Mouse (Mus musculus): ENCODE results near the gene Fam234a. TPM values are rescaled to one million over a fixed set of nuclear protein-coding genes. Genes with fewer than 3 reads are reported as not detected.

Fam234a gene
- 5.5 and 6.2 TPM in 2 replicates for total RNA-seq (2014; fragmentation: Nextera tagmentation)
- 4.6 and 5.3 TPM in 2 replicates for total RNA-seq (2017)

DNA sequence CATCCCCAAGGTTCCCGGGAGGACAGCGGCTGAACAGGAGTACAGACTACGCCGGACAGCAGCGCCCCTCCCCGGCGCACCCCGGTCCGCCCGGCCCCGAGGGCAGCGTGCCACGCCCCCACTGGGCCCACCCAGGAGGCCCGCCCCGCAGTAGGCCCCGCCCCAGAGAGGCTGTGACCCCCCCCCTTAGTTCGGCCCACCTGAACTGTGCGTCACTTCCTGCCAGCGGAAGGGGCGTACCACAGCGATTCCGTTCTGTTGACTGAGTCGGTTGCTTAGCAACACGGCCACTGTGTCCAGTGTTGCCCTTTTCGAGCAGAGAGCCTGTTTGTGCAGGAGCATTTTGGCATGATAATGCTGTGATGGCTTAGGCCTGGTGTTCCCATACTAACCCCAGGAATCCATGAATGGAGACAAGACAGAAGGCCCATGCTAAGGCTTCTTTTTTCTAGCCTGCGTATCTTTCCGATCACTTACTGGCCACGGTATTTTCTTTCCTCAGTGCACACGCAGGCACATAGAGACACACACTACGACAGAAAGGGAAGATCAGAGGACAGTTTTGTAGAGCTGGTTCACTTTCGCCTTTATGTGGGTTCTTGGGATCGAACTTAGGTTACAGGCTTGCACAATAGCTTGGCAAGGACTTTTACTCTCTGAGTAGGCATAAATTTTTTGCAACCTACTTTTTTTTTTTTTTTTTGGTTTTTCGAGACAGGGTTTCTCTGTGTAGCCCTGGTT lies at the start of gene Fam234a:
Fam234a (minus strand) TSS at position 142 of the 741 bp plus-strand sequence.
- ATAC-seq (replicated peaks; ENCODE audit: low FRiP score, low TSS enrichment, poor library complexity, severe bottlenecking) = peak; percentile 81

GRCm38 (mm10) chr17:26289475-26289874 lies 45.4 kb upstream of the Fam234a start:
- ATAC-seq (replicated peaks; ENCODE audit: low FRiP score, low TSS enrichment, poor library complexity, severe bottlenecking) = no peak

DNA sequence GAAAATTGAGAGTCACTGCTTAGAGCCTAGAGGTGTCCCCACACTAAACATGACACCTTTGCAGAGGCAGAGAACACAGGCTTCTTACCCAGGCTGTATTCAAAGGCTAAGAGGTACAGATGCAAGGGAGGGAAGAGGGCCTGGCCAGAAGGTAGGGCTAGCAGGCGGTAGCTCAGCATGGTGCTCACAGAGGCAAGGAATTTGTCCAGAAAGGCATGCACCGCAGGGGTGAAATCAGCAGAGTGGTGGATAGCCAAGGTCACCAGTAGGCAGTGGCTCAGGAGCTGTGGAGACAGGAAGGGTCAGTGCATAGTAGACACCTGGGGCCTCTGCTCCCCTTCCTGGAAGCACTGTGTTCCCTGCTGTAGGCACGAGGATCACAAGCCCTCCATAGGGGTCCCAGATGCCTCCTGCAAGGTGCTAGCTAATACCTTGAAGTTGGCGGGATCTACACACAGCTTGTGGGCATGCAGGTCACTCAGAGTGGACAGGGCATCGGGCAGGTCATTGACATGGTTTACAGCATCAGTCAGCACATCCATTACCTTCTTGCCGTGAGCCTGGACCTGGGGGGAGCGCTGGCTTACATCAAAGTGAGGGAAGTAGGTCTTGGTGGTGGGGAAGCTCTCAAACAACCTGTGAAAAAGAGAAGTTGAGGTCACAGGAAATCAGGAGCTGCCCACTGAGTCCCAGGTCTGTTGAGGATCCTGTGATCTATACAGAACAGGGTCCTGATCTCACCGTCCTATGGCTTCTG lies 42.3 kb upstream of the Fam234a start:
- ATAC-seq (replicated peaks; ENCODE audit: low FRiP score, low TSS enrichment, poor library complexity, severe bottlenecking) = peak; percentile 34; the same call in 1 of the 2 replicates

DNA sequence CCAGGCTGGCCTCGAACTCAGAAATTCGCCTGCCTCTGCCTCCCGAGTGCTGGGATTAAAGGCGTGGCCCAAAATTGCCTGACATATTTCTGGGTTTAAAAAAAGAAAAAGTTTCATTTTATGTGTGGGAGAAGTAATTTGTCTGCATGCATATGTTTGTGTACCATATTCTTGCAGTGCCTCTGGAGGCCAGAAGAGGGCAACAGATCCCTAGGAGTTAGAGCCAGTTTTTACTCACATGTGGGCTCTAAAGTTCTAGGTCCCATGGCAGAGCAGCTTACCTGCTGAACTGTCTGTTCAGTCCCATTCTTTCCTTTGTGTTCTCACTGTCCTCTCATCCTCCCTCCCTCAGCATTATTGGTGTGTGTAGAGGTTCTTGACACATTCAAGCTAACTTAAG lies 32.7 kb upstream of the Fam234a start:
- peak; percentile 63; the same call in 1 of the 2 replicates for ATAC-seq (replicated peaks; ENCODE audit: low FRiP score, low TSS enrichment, poor library complexity, severe bottlenecking)

DNA sequence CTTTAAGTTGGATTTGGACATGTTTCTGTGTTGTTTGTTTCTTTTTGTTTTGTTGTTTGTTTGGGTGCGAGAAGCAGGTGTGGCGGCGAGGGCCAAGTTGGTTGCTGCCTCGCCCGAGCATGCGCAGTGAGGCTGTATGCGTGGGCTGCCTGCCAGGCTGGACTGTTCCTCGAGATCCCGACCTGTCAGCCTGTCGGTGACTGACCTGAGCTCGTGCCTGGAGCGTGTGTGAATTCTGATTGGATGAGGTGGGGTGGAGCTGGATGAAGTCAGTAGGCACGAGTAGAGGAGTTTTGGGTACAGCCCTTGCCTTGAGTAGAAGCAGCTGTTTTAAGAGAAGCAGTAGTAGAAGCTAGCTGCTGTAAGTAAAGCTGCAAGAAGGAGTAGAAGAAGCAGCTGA lies 31.9 kb upstream of the Fam234a start:
- no peak for ATAC-seq (replicated peaks; ENCODE audit: low FRiP score, low TSS enrichment, poor library complexity, severe bottlenecking)

- no peak for ATAC-seq (replicated peaks; ENCODE audit: low FRiP score, low TSS enrichment, poor library complexity, severe bottlenecking)
Observed at GRCm38 (mm10) chr17:26272586-26272985, 28.5 kb upstream of the Fam234a start.

DNA sequence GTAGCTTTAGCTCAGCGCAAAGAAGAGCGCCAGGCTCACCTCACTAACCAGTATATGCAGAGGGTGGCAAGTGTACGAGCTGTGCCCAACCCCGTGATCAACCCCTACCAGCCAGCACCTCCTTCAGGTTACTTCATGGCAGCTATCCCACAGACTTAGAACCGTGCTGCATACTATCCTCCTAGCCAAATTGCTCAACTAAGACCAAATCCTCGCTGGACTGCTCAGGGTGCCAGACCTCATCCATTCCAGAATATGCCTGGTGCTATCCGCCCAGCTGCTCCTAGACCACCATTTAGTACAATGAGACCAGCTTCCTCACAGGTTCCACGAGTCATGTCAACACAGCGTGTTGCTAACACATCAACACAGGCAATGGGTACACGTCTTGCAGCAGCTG lies 25.5 kb upstream of the Fam234a start:
- 0 out of 2 replicates have a peak, but pooled peaks have one; percentile 30 for ATAC-seq (replicated peaks; ENCODE audit: low FRiP score, low TSS enrichment, poor library complexity, severe bottlenecking)

DNA sequence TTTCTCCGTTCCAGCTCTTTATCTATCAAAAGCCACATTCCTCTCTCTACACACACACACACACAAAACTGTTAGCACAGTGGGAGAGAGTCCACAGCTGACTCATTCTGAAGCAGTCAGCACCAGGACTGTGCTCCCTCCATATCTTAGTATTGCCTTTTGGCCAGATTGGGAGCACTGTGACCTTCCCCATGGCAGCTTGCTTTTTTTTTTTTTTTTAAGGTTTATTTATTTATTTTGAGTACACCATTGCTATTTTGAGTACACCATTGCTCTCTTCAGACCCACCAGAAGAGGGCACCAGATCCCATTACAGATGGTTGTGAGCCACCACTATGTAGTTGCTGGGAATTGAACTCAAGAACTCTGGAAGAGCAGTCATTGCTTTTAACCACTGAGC lies 24.8 kb upstream of the Fam234a start:
- ATAC-seq (replicated peaks; ENCODE audit: low FRiP score, low TSS enrichment, poor library complexity, severe bottlenecking) = peak; percentile 52; the same call in 1 of the 2 replicates

DNA sequence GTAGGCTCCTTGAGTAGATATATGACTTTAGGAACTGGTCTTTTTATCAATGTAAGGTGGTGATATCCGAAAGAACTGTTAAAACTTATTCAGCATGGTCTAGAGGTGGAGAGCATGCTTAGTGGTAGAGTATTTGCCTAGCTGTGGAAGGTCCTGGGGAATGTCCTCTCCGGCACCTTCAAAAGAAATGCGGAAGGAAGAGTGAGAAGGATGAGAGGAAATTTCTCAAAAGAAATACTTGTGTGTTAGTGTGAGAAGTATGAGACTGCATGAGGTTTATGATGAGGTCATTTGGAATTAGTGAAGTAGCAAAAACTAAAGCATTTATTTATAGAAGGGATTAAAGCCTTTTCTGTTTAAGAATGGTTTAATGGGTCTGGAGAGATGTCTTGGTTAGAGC lies 18.3 kb upstream of the Fam234a start:
- ATAC-seq (replicated peaks; ENCODE audit: low FRiP score, low TSS enrichment, poor library complexity, severe bottlenecking) = no peak

GRCm38 (mm10) chr17:26261826-26262225 lies 17.8 kb upstream of the Fam234a start:
- ATAC-seq (replicated peaks; ENCODE audit: low FRiP score, low TSS enrichment, poor library complexity, severe bottlenecking) = no peak

DNA sequence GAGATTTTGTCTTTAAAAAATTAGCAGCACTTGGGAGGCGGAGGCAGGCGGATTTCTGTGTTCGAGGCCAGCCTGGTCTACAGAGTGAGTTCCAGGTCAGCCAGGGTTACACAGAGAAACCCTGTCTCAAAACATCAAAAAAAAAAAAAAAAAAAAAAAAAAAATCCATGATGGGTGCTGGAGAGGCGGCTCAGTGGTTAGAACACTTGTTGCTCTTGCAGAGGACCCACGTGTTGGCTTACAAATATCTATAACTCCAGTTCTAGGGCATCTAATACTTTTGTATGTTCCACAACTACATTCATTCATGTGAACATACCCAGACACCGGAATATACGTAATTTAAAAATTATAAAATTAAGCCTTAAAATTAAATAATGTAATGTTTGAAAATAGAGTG lies 11.3 kb upstream of the Fam234a start:
- no peak for ATAC-seq (replicated peaks; ENCODE audit: low FRiP score, low TSS enrichment, poor library complexity, severe bottlenecking)

GRCm38 (mm10) chr17:26253399-26253798 lies 9.4 kb upstream of the Fam234a start:
- peak; percentile 46; the same call in 1 of the 2 replicates for ATAC-seq (replicated peaks; ENCODE audit: low FRiP score, low TSS enrichment, poor library complexity, severe bottlenecking)

DNA sequence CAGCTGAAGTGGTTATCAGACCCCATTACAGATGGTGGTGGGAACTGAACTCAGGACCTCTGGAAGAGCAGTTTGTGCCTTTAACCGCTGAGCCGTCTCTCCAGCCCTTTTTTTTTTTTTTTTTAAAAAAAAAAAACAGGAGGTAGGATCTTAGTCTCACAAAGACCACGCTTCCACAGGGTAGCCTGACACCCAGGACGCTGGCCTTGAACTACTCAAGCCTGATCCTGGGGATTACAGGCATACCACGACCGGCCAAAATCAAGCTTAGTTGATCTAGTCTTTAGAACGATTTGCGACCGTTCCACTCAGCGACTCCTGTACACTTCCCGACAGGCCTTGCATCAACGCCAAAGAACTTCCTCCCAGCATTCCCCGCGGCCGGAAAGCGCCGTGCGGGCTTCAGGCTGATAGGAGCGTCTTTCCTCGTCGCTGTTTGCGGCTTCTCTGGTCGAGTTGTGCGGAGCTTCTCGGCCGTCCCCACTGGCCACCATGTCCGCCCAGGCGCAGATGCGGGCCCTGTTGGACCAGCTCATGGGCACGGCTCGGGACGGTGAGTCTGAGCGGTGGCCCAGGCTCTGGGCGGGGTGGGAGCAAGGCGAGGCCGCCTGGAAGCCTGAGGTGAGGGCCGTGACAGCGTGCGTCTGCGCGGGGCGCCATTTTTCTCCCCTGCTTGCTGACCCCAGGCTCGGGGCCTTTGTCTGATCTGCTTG lies 8.7 kb upstream of the Fam234a start, which contains the start of gene Luc7l:
Luc7l (plus strand) TSS at position 358 of the 713 bp plus-strand sequence.
- peak; percentile 97 for ATAC-seq (replicated peaks; ENCODE audit: low FRiP score, low TSS enrichment, poor library complexity, severe bottlenecking)

DNA sequence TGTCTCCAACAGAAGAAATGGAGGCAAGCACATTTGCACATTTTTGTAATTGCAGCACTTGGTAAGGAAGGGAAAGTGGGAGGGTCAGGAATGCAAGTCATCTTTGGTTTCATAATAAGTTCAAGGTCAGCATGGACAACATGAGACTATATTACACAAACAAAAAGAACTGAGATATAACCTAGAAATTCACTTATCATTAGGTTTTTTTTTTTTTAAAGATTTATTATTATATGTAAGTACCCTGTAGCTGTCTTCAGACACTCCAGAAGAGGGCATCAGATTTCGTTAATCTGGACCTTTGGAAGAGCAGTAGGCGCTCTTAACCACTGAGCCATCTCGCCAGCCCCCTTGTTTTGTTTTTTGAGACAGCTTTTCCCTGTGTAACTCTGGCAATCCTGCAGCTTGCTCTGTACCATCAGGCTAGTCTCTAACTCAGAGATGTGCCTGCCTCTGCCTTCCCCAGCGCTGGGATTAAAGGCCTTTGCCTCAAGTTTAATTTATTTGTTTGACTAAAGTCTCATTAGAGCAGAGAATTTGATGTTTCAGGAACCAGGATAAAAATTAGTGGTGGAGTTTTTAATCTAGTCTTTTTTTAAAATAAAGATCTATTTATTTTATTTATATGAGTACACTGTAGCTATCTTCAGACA lies 8.0 kb upstream of the Fam234a start:
- no peak for ATAC-seq (replicated peaks; ENCODE audit: low FRiP score, low TSS enrichment, poor library complexity, severe bottlenecking)

- ATAC-seq (replicated peaks; ENCODE audit: low FRiP score, low TSS enrichment, poor library complexity, severe bottlenecking) = peak; percentile 43
Observed at GRCm38 (mm10) chr17:26243471-26244100, 456 bp downstream of the Fam234a start.

DNA sequence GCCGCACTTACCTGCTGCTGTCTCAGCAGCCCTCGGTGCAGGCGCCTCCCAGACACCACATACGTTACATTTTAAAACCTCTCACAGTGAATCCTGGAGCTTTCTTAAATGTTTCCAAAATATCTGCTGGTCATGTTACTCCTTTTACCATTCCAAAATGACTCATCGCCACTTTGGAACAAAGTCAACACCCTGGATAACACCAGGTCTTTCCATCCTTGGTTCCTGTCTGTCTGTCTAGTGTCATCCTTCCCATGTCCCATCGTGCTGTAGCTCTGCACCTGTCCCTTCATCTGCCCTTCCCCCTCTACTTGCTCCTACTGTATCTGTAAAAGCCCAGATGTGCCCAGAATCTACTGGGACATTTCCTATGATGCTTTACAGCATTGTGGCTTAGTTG lies 3.1 kb downstream of the Fam234a start:
- ATAC-seq (replicated peaks; ENCODE audit: low FRiP score, low TSS enrichment, poor library complexity, severe bottlenecking) = no peak

- 0 out of 2 replicates have a peak, but pooled peaks have one; percentile 40 for ATAC-seq (replicated peaks; ENCODE audit: low FRiP score, low TSS enrichment, poor library complexity, severe bottlenecking)
Observed at GRCm38 (mm10) chr17:26240120-26240790, 3.8 kb downstream of the Fam234a start.

DNA sequence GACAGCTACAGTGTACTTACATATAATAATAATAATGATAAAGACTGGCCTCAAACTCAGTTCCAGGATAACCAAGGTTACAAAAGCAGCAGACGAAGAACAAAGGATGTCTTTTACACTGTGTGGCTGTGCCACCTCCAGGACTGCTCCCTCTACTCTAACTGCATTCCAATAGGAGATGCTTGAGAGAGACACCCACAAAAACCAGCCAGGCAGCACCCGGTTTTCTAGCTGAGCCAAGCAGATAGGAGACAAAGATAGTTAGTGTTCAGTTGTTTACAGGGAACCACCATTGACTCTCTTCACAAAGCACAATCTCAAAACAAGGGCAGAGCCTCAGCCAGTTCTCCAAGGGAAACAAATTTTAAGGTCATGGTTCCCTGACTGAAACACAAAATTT lies 4.5 kb downstream of the Fam234a start:
- ATAC-seq (replicated peaks; ENCODE audit: low FRiP score, low TSS enrichment, poor library complexity, severe bottlenecking) = no peak
